Mouse (Mus musculus): ENCODE data around the gene Tmem130.

GRCm38 (mm10) chr5:144752432-144752831, 9.2 kb downstream of the Tmem130 start:
- no peak for TF ChIP-seq POLR2A (IDR thresholded peaks at IDR 0.05; ENCODE audit: extremely low read depth, insufficient read depth, low read length)
- no peak for TF ChIP-seq CTCF (IDR thresholded peaks at IDR 0.05; ENCODE audit: extremely low read depth, insufficient read depth, low read length)

All from cortical plate, adult 2 months (tissue).